Mouse (Mus musculus) R1 (cell line): Measurements from ENCODE around the gene Tet2.
"Not testable (repeated sequence)": the region's sequence is repeated elsewhere in the genome, so short reads cannot be mapped to it uniquely, and the experiment has no call there.

Source experiments
- DNase-seq: peaks from one replicate; pipeline ENCODE4 v3.0.0-alpha.2; 2018; ENCODE audit warnings: low read depth, low spot score

Tet2 gene

GRCm38 (mm10) chr3:133544551-133545303, at the start of gene Tet2:
Gene Tet2, minus strand, starts transcription at chr3:133545139.
- peak; percentile 84 for DNase-seq

- DNase-seq: not testable (repeated sequence)
These were observed 48.1 kb upstream of the Tet2 start for GRCm38 (mm10) chr3:133592995-133593394.

GRCm38 (mm10) chr3:133590506-133591152, 45.7 kb upstream of the Tet2 start:
- DNase-seq: peak; percentile 53

GRCm38 (mm10) chr3:133585010-133585409, 40.1 kb upstream of the Tet2 start:
- no peak for DNase-seq

GRCm38 (mm10) chr3:133583411-133584025, 38.6 kb upstream of the Tet2 start:
- DNase-seq: no peak

GRCm38 (mm10) chr3:133582969-133583368, 38.0 kb upstream of the Tet2 start:
- DNase-seq: no peak

- DNase-seq: no peak
These were observed 37.2 kb upstream of the Tet2 start for GRCm38 (mm10) chr3:133582096-133582495.

GRCm38 (mm10) chr3:133581541-133581940, 36.6 kb upstream of the Tet2 start:
- no peak for DNase-seq

GRCm38 (mm10) chr3:133579671-133580070, 34.7 kb upstream of the Tet2 start:
- DNase-seq: no peak

GRCm38 (mm10) chr3:133579140-133579539, 34.2 kb upstream of the Tet2 start:
- DNase-seq: peak; percentile 32

GRCm38 (mm10) chr3:133574969-133575368, 30.0 kb upstream of the Tet2 start:
- no peak for DNase-seq

- peak; percentile 42 for DNase-seq
These were observed 27.0 kb upstream of the Tet2 start for GRCm38 (mm10) chr3:133571961-133572360.

- no peak for DNase-seq
These were observed 18.7 kb upstream of the Tet2 start for GRCm38 (mm10) chr3:133563503-133564205.

GRCm38 (mm10) chr3:133559413-133560114, 14.6 kb upstream of the Tet2 start:
- peak; percentile 56 for DNase-seq

- DNase-seq: no peak
These were observed 12.7 kb upstream of the Tet2 start for GRCm38 (mm10) chr3:133557602-133558001.

- DNase-seq: peak; percentile 52
These were observed 12.2 kb upstream of the Tet2 start for GRCm38 (mm10) chr3:133557154-133557553.

- DNase-seq: no peak
These were observed 10.4 kb upstream of the Tet2 start for GRCm38 (mm10) chr3:133555378-133555777.

- DNase-seq: no peak
These were observed 9.7 kb upstream of the Tet2 start for GRCm38 (mm10) chr3:133554552-133555067.

- DNase-seq: no peak
These were observed 9.2 kb upstream of the Tet2 start for GRCm38 (mm10) chr3:133554092-133554491.

GRCm38 (mm10) chr3:133551941-133552340, 7.0 kb upstream of the Tet2 start:
- peak; percentile 77 for DNase-seq
